Mouse (Mus musculus) embryonic fibroblast, embryonic 13.5 days (primary cell): ENCODE results near the gene Pip5k1c.

Experiments used
- CTCF ChIP-seq: IDR thresholded peaks from 2 replicates; pipeline ENCODE4 v1.5.1; 2011; ENCODE audit warnings: mild to moderate bottlenecking, control low read depth, low read length, moderate library complexity, borderline replicate concordance; ENCODE audit not compliant: insufficient read depth
- POLR2A ChIP-seq: IDR thresholded peaks from 2 replicates; pipeline ENCODE4 v1.6.1; 2011; ENCODE audit warnings: low read depth, mild to moderate bottlenecking, control low read depth, low read length, moderate library complexity

GRCm38 (mm10) chr10:81259225-81259884, 33.4 kb upstream of the Pip5k1c start:
- TF ChIP-seq CTCF (no peak), POLR2A (no peak)
